Mouse (Mus musculus) hindbrain, embryonic 14.5 days (tissue): Measurements from ENCODE around the gene Tubb5. TPM values are rescaled to one million over a fixed set of nuclear protein-coding genes. Genes with fewer than 3 reads are reported as not detected.

ENCODE experiments used
- ATAC-seq: fragments of 200-750 bp; cut with Nextera tagmentation; 2 replicates; pipeline ENCODE4 v1.8.0; 2017; ENCODE audit warnings: moderate number of reproducible peaks, mild to moderate bottlenecking, moderate TSS enrichment, moderate library complexity; ENCODE audit not compliant: low FRiP score
- DNase-seq: peaks from one replicate; pipeline ENCODE4 v3.0.0-alpha.2; 2015; ENCODE audit warnings: low spot score
- H3K27ac ChIP-seq: fragments of 300-500 bp; sonication (generic); 2 replicates; pipeline ENCODE4 v1.5.1; 2014; ENCODE audit warnings: mild to moderate bottlenecking, moderate library complexity
- H3K27me3 ChIP-seq: fragments of 300-500 bp; sonication (generic); 2 replicates; pipeline ENCODE4 v1.6.1; 2014; ENCODE audit warnings: mild to moderate bottlenecking, low read length, mixed read lengths; ENCODE audit not compliant: control insufficient read depth, insufficient read depth
- H3K36me3 ChIP-seq: fragments of 300-500 bp; sonication (generic); replicated peaks from 2 replicates; pipeline ENCODE4 v1.6.1; 2014; ENCODE audit not compliant: control insufficient read depth, insufficient read depth
- H3K4me1 ChIP-seq: fragments of 300-500 bp; sonication (generic); replicated peaks from 2 replicates; pipeline ENCODE4 v1.6.1; 2014; ENCODE audit warnings: antibody characterized with exemption, low read length, mixed read lengths; ENCODE audit not compliant: control insufficient read depth, insufficient read depth
- H3K4me2 ChIP-seq: fragments of 300-500 bp; sonication (generic); replicated peaks from 2 replicates; pipeline ENCODE4 v1.6.1; 2014; ENCODE audit warnings: mild to moderate bottlenecking, moderate library complexity
- H3K4me3 ChIP-seq: fragments of 300-500 bp; sonication (generic); replicated peaks from 2 replicates; pipeline ENCODE4 v1.5.1; 2014; ENCODE audit warnings: mild to moderate bottlenecking, low read length
- H3K9ac ChIP-seq: fragments of 300-500 bp; sonication (generic); 2 replicates; pipeline ENCODE4 v1.6.1; 2014
- H3K9me3 ChIP-seq: fragments of 300-500 bp; sonication (generic); 2 replicates; pipeline ENCODE4 v1.6.1; 2016; ENCODE audit warnings: low read length; ENCODE audit not compliant: control insufficient read depth
- WGBS: fragments of 180-500 bp; shearing (Covaris S2); extraction: QIAGEN DNeasy Blood & Tissue Kit; methylation state at CpG from one replicate; pipeline ENCODE4 v1.1.7; 2014; 5-methylcytosine and 5-hydroxymethylcytosine counted together
- polyA plus RNA-seq: library from polyadenylated mRNA; unstranded; fragments of >200 nt; fragmentation: Nextera tagmentation; extraction: Ambion mirVana; gene quantifications from 2 replicates; pipeline ENCODE4 v1.2.1, GENCODE M21; 2014

The Tubb5 gene
- polyA plus RNA-seq, 1 experiment from 2014 or later: 1,664 TPM

DNA sequence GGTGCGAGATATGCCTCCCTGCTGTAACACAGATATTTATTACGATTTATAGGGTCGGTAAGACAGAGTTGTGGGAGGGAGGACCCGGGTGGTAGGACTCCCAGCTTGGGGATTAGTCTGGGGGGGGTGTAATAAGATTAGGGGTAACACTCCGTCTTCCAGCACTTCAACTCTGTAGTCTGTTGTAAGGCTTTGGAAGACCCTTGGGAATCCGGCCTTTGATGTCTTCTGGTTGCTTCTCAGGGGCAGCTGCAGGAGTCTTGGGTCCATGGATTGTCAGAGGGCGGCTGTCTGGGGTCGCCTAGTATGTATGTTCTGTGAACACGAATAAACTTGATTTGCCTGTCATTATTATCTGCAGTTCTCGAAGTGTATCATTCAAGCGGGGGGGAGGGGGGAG, 15.5 kb downstream of the Tubb5 start:
- no peak for DNase-seq
- Histone ChIP-seq H3K4me2 (peak overlapping the region; percentile 67), H3K4me1 (peaks cover 30% of the 10 kb centered on the region), H3K9ac (peak overlapping the region; percentile 75), H3K27ac (peak overlapping the region; percentile 67), H3K9me3 (no peaks in the 10 kb centered on the region), H3K27me3 (peaks cover 15% of the 10 kb centered on the region), H3K36me3 (peaks cover 19% of the 10 kb centered on the region), H3K4me3 (peak overlapping the region; percentile 55)
- peak; percentile 17 for ATAC-seq
- WGBS: 4% methylated on average over 11 of the region's 11 CpGs

DNA sequence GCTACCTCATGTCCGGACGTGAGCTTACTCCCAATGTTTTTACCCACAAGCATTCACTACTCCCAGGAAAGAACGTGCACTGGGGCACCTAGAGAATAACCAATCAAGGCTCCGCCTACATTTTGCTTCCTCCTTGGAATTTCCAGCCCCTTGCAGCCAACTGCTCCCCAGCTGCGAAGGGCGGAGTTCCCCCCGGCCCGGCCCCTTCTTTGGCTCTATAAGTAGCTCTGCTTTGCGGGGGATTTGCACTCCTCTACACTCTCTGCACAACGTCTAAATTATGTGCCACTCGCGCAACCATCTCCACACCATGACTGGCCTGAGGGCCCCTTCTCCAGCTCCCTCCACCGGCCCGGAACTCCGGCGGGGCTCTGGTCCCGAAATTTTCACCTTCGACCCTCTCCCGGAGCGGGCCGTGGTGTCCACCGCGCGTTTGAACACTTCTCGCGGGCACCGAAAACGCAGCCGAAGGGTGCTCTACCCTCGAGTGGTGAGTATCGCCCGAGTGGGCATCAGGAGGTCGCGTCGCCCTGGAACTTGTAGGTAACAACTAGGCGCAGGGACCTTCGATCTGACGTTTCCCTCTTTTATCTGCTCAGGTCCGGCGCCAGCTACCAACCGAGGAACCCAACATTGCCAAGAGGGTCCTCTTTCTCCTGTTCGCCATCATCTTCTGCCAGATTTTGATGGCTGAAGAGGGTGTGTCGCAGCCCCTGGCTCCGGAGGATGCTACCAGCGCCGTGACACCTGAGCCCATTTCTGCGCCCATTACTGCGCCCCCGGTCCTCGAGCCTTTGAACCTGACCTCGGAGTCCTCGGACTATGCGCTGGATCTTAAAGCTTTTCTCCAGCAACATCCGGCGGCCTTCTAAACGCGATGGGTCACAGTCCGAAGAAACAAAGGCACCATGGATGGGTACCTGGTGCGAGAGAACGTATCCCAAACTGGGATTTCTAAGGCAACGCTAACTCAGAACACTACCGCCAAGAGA, 16.4 kb downstream of the Tubb5 start, which contains the start of gene Ier3:
Gene Ier3, plus strand, starts transcription at position 246 of the 992 bp plus-strand sequence.
- Histone ChIP-seq H3K4me2 (peak within 1 kb of the TSS; percentile 67), H3K27ac (peak within 1 kb of the TSS; percentile 67; the same call in 1 of the 2 replicates), H3K4me1 (peaks cover 30% of the 10 kb centered on the region), H3K4me3 (peak within 1 kb of the TSS; percentile 55), H3K9ac (peak within 1 kb of the TSS; percentile 75), H3K36me3 (peaks cover 13% of the 10 kb centered on the region), H3K9me3 (no peaks in the 10 kb centered on the region), H3K27me3 (peaks cover 15% of the 10 kb centered on the region)
- ATAC-seq (no peak), DNase-seq (peak; percentile 64)
- under 1% methylated on average over 62 of the region's 62 CpGs for WGBS

DNA sequence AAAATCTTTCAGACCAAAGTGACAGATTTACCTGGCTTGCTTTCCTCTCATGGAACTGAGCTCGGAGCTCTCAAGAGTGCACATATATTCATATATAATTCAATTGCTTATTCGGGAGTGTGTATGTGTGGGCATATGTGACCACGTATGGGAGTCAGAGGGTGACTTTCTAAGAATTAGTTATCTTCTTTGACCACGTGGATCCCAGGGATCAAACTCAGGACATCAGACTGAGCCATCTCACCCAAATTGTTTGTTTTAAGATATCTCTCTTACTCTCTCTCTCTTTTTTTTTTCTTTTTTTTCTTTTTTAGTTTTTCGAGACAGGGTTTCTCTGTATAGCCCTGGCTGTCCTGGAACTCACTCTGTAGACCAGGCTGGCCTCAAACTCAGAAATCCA, 18.0 kb downstream of the Tubb5 start:
- ATAC-seq (no peak), DNase-seq (no peak)
- no peak overlapping the region for H3K9ac ChIP-seq
- peaks cover 15% of the 10 kb centered on the region for H3K27me3 ChIP-seq
- no peak overlapping the region for H3K4me3 ChIP-seq
- no peak overlapping the region for H3K4me2 ChIP-seq
- H3K36me3 ChIP-seq: no peaks in the 10 kb centered on the region
- 83% methylated on average over 5 of the region's 5 CpGs for WGBS
- no peak overlapping the region for H3K27ac ChIP-seq
- H3K4me1 ChIP-seq: peaks cover 30% of the 10 kb centered on the region
- H3K9me3 ChIP-seq: no peaks in the 10 kb centered on the region

GRCm38 (mm10) chr17:35817226-35817625, 20.9 kb downstream of the Tubb5 start:
- Histone ChIP-seq H3K27ac (no peak overlapping the region), H3K9ac (no peak overlapping the region), H3K27me3 (peaks cover 15% of the 10 kb centered on the region), H3K36me3 (no peaks in the 10 kb centered on the region), H3K4me1 (peaks cover 13% of the 10 kb centered on the region), H3K4me2 (no peak overlapping the region), H3K4me3 (no peak overlapping the region), H3K9me3 (no peaks in the 10 kb centered on the region)
- 53% methylated on average over 10 of the region's 10 CpGs for WGBS
- DNase-seq (no peak), ATAC-seq (no peak)

GRCm38 (mm10) chr17:35816686-35817085, 21.4 kb downstream of the Tubb5 start:
- H3K9ac ChIP-seq: no peak overlapping the region
- H3K4me2 ChIP-seq: no peak overlapping the region
- WGBS: 42% methylated on average over 9 of the region's 14 CpGs
- ATAC-seq: no peak
- no peaks in the 10 kb centered on the region for H3K36me3 ChIP-seq
- no peak overlapping the region for H3K27ac ChIP-seq
- no peak for DNase-seq
- H3K4me1 ChIP-seq: peaks cover 10% of the 10 kb centered on the region; the same call in 1 of the 2 replicates
- H3K27me3 ChIP-seq: peaks cover 15% of the 10 kb centered on the region
- no peaks in the 10 kb centered on the region for H3K9me3 ChIP-seq
- H3K4me3 ChIP-seq: no peak overlapping the region

DNA sequence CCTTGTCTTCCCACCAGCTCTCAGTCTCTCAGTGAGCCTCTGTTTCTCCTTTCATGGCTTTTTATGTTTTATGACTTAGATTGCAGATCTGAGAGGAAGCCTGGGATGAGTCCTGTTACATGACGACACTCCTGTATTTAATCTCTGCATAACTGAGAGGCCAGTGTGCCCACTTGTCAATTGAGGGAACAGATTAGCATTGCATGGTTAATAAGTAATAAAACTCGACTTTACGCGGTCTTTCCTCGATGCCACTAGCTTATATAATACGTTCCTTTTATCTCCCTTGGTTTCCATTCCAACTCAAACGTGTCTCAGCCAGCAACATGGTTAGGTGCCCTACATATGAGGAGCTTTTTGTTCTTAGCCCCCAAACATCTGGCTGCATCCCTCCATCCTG, 22.3 kb downstream of the Tubb5 start:
- 61% methylated on average over 7 of the region's 7 CpGs for WGBS
- Histone ChIP-seq H3K27ac (no peak overlapping the region), H3K9ac (no peak overlapping the region), H3K9me3 (no peaks in the 10 kb centered on the region), H3K4me1 (peaks cover 2% of the 10 kb centered on the region; the same call in 1 of the 2 replicates), H3K4me3 (no peak overlapping the region), H3K36me3 (no peaks in the 10 kb centered on the region), H3K27me3 (peaks cover 11% of the 10 kb centered on the region), H3K4me2 (no peak overlapping the region)
- ATAC-seq (no peak), DNase-seq (no peak)

GRCm38 (mm10) chr17:35814678-35815077, 23.4 kb downstream of the Tubb5 start:
- Histone ChIP-seq H3K4me3 (no peak overlapping the region), H3K9me3 (no peaks in the 10 kb centered on the region), H3K27me3 (peaks cover 5% of the 10 kb centered on the region), H3K4me1 (no peaks in the 10 kb centered on the region), H3K4me2 (no peak overlapping the region), H3K27ac (no peak overlapping the region), H3K9ac (no peak overlapping the region), H3K36me3 (no peaks in the 10 kb centered on the region)
- ATAC-seq: no peak
- WGBS: 65% methylated on average over 6 of the region's 6 CpGs
- DNase-seq: no peak

DNA sequence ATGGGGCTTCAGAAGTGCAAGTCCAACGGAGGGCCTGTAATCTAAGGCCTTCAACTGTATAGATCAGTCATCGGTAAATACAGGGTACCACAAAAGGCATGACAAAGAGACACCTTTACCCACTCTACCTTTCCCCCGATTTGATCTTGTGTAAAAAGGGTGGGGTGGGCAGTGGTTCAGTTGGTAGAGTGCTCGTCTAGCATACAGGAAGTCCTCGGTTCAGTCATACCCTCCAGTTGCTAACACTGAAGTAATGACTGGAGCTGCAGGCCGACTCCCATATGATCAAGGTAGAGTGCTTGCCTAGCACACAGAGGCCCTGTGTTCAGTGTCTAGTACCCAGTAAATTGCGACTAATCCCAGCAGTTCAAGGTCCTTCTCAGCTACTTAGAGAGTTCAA, 24.5 kb downstream of the Tubb5 start:
- WGBS: 80% methylated on average over 7 of the region's 7 CpGs

DNA sequence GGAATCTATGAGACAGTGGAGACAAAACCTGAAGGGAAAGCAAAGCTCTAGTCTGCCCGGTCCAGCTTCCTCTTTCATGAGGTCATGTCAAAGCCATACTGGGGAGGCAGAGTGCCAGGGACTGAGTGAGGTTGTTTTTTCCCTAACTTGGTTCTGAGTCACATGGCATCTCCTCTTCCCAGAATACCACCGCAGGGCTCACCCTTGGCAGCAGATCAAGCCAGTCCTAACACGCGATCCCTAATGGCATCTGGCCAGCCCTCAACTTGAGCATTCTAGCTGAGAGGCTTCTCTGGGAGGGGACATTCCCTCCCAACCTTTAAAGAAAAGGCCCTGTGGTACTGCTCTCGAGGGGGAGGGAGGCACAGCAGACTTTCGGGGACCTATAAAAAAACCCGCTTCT, 24.9 kb downstream of the Tubb5 start:
- peak; percentile 70 for DNase-seq
- ATAC-seq: peak; percentile 57; the same call in 1 of the 2 replicates
- H3K36me3 ChIP-seq: no peaks in the 10 kb centered on the region
- no peak overlapping the region for H3K4me2 ChIP-seq
- no peak overlapping the region for H3K4me3 ChIP-seq
- H3K9me3 ChIP-seq: no peaks in the 10 kb centered on the region
- H3K9ac ChIP-seq: no peak overlapping the region
- H3K27me3 ChIP-seq: no peaks in the 10 kb centered on the region
- 51% methylated on average over 7 of the region's 7 CpGs for WGBS
- no peaks in the 10 kb centered on the region for H3K4me1 ChIP-seq
- no peak overlapping the region for H3K27ac ChIP-seq

More for the DNA sequence above, 24.5 kb downstream of the Tubb5 start:
- Histone ChIP-seq H3K9me3 (no peaks in the 10 kb centered on the region), H3K4me2 (no peak overlapping the region), H3K4me3 (no peak overlapping the region), H3K4me1 (no peaks in the 10 kb centered on the region), H3K36me3 (no peaks in the 10 kb centered on the region), H3K27ac (no peak overlapping the region), H3K27me3 (no peaks in the 10 kb centered on the region), H3K9ac (no peak overlapping the region)
- DNase-seq (no peak), ATAC-seq (no peak)
